Mouse (Mus musculus): ENCODE measurements at regions not wholly inside any gene's neighbourhood (a gene's known extent, or its start where the extent isn't known, plus 50 kb on each side); places are given as distances from the start of the nearest gene placed in this dataset.
"Not testable (repeated sequence)": the region's sequence is repeated elsewhere in the genome, so short reads cannot be mapped to it uniquely, and the experiment has no call there.

DNA sequence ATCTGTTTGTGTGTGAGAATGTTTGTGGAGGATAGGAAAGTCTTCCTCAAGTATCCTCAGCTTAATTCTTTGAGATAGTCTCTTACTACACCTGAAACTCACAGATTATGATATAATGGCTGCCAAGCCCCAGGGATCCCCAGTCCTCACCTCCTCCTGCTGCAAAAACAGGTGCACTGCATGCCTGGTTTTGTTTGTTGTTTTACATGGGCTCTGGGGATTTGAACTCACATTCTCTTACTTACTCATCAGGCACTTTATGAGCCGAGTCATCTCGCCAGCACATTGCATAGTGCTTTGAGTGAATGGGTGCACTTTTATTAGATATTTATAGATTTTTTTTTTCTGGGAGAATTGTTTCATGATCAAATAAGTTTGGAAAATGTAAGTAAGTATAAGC, 56.3 kb downstream of the Mterf1b start:
- H3K9ac ChIP-seq (replicated peaks; ENCODE audit: low read depth, low read length), result no peak overlapping the region
- H3K36me3 ChIP-seq (ENCODE audit: control insufficient read depth, insufficient read depth, low read length), result no peaks in the 10 kb centered on the region
- H3K27me3 ChIP-seq (ENCODE audit: control insufficient read depth, insufficient read depth, low read length), result no peaks in the 10 kb centered on the region
- 88% methylated on average over 2 of the region's 2 CpGs for WGBS
- ATAC-seq (ENCODE audit: low read depth), result no peak
- no peak overlapping the region for H3K4me3 ChIP-seq (ENCODE audit: low read depth, low read length)
- H3K4me1 ChIP-seq (ENCODE audit: control insufficient read depth, insufficient read depth, low read length), result no peaks in the 10 kb centered on the region
- H3K27ac ChIP-seq (ENCODE audit: low read depth, low read length), result no peak overlapping the region
- H3K9me3 ChIP-seq (ENCODE audit: control insufficient read depth, low read length), result no peaks in the 10 kb centered on the region
- H3K4me2 ChIP-seq (ENCODE audit: low read depth, low read length), result no peak overlapping the region

DNA sequence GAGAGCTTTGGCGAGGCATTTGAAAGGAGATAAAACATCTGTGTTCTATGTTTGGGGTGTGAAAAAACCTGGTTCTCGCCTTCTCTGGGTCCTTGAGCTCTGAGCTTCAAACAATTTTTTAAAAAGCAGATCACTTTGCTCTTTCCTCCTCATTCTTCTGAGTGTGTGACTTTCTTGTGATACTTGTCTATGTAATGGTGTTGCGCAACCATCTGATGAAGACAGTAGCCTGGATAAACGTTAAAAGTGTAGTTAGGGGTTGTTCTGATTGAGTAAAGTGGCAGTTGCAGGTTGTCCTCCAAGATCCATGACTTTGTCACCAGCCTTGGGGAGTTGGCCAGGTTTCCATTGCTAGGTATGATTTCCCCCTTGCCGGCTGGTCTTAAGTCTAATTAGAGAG, 62.1 kb downstream of the Mterf1b start:
- H3K27ac ChIP-seq (ENCODE audit: low read depth, low read length); H3K9me3 ChIP-seq (ENCODE audit: control insufficient read depth, low read length); H3K4me3 ChIP-seq (ENCODE audit: low read depth, low read length); H3K9ac ChIP-seq (replicated peaks; ENCODE audit: low read depth, low read length); ATAC-seq (ENCODE audit: low read depth); H3K36me3 ChIP-seq (ENCODE audit: control insufficient read depth, insufficient read depth, low read length); H3K4me1 ChIP-seq (ENCODE audit: control insufficient read depth, insufficient read depth, low read length); H3K27me3 ChIP-seq (ENCODE audit: control insufficient read depth, insufficient read depth, low read length); H3K4me2 ChIP-seq (ENCODE audit: low read depth, low read length): not testable (repeated sequence)
- 93% methylated on average over 5 of the region's 5 CpGs for WGBS

DNA sequence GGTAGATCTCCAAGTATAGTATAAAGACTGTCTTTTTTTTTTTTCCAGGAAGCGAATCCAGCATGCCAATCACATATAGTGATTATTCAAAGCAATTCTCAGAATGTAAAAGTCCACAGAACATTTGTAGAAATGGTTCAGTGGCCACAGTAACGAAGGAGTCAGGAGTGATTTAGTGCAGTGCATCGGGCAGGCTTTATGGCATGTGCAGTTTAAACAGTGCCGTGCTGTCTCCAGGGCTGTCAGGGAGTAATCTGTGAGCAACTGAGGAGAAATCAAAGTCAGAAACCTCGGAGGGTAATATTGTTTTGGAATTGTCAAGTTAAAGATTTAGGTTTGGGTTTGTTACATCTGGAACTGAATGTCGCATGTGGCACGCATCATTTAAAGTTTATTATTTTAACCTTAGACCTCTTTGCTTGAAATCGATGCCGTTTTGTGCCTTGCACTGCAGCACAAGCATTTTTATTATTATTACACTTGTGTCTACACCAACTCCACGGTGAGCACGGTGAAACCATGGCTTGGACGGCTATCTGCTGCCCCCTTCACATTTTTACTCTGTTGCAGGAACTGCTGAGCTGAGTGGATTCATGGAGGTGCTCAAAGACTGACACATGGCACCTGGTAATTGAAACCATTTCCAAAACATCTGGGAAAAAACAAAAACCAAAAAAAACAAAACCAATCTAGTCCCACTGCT, 65.0 kb downstream of the Mterf1b start:
- Histone ChIP-seq H3K9ac (replicated peaks; ENCODE audit: low read depth, low read length) (no peak overlapping the region), H3K27ac (ENCODE audit: low read depth, low read length) (no peak overlapping the region), H3K4me2 (ENCODE audit: low read depth, low read length) (peak overlapping the region; percentile 8; the same call in 1 of the 2 replicates), H3K4me3 (ENCODE audit: low read depth, low read length) (no peak overlapping the region), H3K9me3 (ENCODE audit: control insufficient read depth, low read length) (no peaks in the 10 kb centered on the region), H3K27me3 (ENCODE audit: control insufficient read depth, insufficient read depth, low read length) (no peaks in the 10 kb centered on the region), H3K36me3 (ENCODE audit: control insufficient read depth, insufficient read depth, low read length) (no peaks in the 10 kb centered on the region), H3K4me1 (ENCODE audit: control insufficient read depth, insufficient read depth, low read length) (peaks cover 3% of the 10 kb centered on the region; the same call in 1 of the 2 replicates)
- 25% methylated on average over 12 of the region's 12 CpGs for WGBS
- ATAC-seq (ENCODE audit: low read depth), result peak; percentile 86

DNA sequence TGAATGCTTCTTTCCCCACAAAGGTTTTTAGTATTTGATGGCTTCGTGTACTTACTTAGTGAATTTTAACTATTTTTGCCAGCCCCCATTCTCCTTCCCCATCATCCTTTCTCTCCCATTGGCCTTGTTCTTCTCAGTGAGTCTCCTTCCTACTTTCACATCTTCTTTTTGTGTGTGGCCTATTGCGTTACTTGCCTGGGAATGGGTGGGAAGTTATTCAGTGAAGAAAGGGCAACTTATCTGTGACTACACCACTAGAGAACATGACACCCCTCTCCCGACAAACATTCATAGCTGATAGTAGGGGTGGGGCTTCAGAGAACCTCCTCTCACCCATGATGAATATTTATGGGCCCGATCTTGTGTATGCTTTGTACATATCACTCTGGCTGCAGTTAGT, 67.1 kb downstream of the Mterf1b start:
- no peak for ATAC-seq (ENCODE audit: low read depth)
- Histone ChIP-seq H3K4me1 (ENCODE audit: control insufficient read depth, insufficient read depth, low read length) (peaks cover 3% of the 10 kb centered on the region; the same call in 1 of the 2 replicates), H3K27ac (ENCODE audit: low read depth, low read length) (no peak overlapping the region), H3K4me2 (ENCODE audit: low read depth, low read length) (no peak overlapping the region), H3K36me3 (ENCODE audit: control insufficient read depth, insufficient read depth, low read length) (no peaks in the 10 kb centered on the region), H3K9me3 (ENCODE audit: control insufficient read depth, low read length) (no peaks in the 10 kb centered on the region), H3K9ac (replicated peaks; ENCODE audit: low read depth, low read length) (no peak overlapping the region), H3K4me3 (ENCODE audit: low read depth, low read length) (no peak overlapping the region), H3K27me3 (ENCODE audit: control insufficient read depth, insufficient read depth, low read length) (no peaks in the 10 kb centered on the region)
- WGBS, result 93% methylated on average over 4 of the region's 4 CpGs

DNA sequence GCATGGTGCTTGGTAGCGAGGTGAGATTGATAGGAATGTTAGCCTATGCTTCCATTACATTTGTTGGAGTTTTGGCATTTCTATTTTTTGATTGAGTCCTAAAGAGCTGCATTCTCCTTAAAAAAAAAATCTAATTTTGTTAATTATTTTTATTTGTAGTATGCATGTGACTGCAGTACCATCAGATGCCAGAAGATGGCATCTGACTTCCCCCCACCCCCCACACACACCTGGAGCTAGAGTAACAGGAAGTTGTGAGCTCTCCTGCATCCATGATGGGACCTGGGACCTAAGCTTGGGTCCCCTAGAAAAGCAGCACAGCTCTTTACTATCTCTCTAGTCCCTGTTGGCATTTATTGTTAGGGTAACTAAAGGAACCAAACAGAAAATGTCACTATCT, 70.5 kb downstream of the Mterf1b start:
- no peak overlapping the region for H3K4me3 ChIP-seq (ENCODE audit: low read depth, low read length)
- H3K4me1 ChIP-seq (ENCODE audit: control insufficient read depth, insufficient read depth, low read length), result no peaks in the 10 kb centered on the region
- H3K36me3 ChIP-seq (ENCODE audit: control insufficient read depth, insufficient read depth, low read length), result no peaks in the 10 kb centered on the region
- H3K27me3 ChIP-seq (ENCODE audit: control insufficient read depth, insufficient read depth, low read length), result no peaks in the 10 kb centered on the region
- H3K9me3 ChIP-seq (ENCODE audit: control insufficient read depth, low read length), result no peaks in the 10 kb centered on the region
- ATAC-seq (ENCODE audit: low read depth), result no peak
- no peak overlapping the region for H3K27ac ChIP-seq (ENCODE audit: low read depth, low read length)
- H3K4me2 ChIP-seq (ENCODE audit: low read depth, low read length), result no peak overlapping the region
- H3K9ac ChIP-seq (replicated peaks; ENCODE audit: low read depth, low read length), result no peak overlapping the region
- WGBS, result 92% methylated on average over 1 of the region's 1 CpGs

DNA sequence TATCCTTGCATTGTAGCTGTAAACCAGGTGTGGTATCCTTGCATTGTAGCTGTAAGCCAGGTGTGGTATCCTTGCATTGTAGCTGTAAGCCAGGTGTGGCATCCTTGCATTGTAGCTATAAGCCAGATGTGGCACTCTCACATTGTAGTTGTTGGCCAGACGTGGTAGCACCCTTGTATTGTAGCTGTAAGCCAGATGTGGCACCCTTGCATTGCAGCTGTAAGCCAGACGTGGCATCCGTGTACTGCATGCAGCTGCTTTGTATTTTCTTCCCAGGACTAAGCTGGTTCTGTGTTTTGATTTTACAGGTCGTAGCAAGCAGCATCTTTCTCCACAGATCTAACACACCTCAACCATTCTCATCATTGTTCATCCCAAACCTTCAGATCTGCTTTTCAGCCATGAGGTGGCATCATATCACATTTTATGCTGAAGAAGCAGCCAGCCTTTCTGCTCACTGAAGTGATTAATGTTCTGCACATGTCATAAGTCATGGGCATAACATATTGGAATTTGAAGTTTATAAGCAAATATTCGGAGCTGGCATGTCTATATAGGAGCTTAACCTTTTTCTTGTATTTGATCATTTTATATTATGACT, 71.5 kb downstream of the Mterf1b start:
- no peak overlapping the region for H3K4me2 ChIP-seq (ENCODE audit: low read depth, low read length)
- H3K4me3 ChIP-seq (ENCODE audit: low read depth, low read length), result no peak overlapping the region
- no peaks in the 10 kb centered on the region for H3K4me1 ChIP-seq (ENCODE audit: control insufficient read depth, insufficient read depth, low read length)
- peak; percentile 71 for ATAC-seq (ENCODE audit: low read depth)
- H3K27ac ChIP-seq (ENCODE audit: low read depth, low read length), result no peak overlapping the region
- no peaks in the 10 kb centered on the region for H3K36me3 ChIP-seq (ENCODE audit: control insufficient read depth, insufficient read depth, low read length)
- H3K27me3 ChIP-seq (ENCODE audit: control insufficient read depth, insufficient read depth, low read length), result no peaks in the 10 kb centered on the region
- H3K9ac ChIP-seq (replicated peaks; ENCODE audit: low read depth, low read length), result no peak overlapping the region
- WGBS, result 68% methylated on average over 5 of the region's 5 CpGs
- no peaks in the 10 kb centered on the region for H3K9me3 ChIP-seq (ENCODE audit: control insufficient read depth, low read length)

DNA sequence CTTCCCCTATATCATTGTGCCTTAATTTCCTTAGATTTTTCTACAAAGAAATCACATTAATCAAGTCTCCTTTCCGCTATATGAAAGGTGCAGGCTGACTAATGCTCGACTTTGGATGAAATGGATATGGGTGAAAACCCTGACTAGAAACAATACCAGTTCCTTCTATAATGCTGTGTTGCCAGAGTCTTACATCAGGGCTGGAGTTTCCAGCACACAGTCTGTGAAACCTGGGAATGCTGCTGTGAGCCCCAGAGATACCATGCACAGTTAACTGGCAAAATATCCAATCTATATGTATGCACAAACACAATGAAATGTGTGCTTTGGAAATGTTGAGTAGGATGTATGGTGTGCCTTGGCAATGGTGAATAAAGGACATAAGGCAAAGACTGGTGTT, 75.5 kb downstream of the Mterf1b start:
- Histone ChIP-seq H3K27ac (ENCODE audit: low read depth, low read length) (no peak overlapping the region), H3K27me3 (ENCODE audit: control insufficient read depth, insufficient read depth, low read length) (no peaks in the 10 kb centered on the region), H3K4me1 (ENCODE audit: control insufficient read depth, insufficient read depth, low read length) (no peaks in the 10 kb centered on the region), H3K36me3 (ENCODE audit: control insufficient read depth, insufficient read depth, low read length) (no peaks in the 10 kb centered on the region), H3K9me3 (ENCODE audit: control insufficient read depth, low read length) (no peaks in the 10 kb centered on the region), H3K4me3 (ENCODE audit: low read depth, low read length) (no peak overlapping the region), H3K4me2 (ENCODE audit: low read depth, low read length) (no peak overlapping the region), H3K9ac (replicated peaks; ENCODE audit: low read depth, low read length) (no peak overlapping the region)
- 78% methylated on average over 2 of the region's 2 CpGs for WGBS
- no peak for ATAC-seq (ENCODE audit: low read depth)

DNA sequence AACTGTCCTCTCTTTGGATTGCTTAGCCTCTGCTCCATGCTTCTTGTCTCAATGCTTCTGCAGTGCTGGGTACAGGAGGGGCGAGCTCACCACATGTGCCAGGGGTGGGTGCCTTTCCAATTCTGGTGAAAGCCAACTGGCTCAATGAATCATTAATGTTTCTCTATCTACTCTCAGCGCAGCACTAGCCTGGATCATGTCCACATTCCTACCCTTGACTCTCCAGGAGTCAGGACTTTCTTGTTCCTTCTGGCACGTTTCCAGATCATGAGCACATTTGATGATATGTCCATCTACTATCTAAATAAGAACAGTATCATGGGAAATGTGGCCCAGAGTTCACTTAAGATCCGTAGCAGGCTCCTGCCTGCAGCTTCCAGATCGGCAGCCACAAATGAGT, 80.8 kb downstream of the Mterf1b start:
- Histone ChIP-seq H3K4me3 (ENCODE audit: low read depth, low read length) (no peak overlapping the region), H3K4me2 (ENCODE audit: low read depth, low read length) (no peak overlapping the region), H3K9me3 (ENCODE audit: control insufficient read depth, low read length) (no peaks in the 10 kb centered on the region), H3K27me3 (ENCODE audit: control insufficient read depth, insufficient read depth, low read length) (no peaks in the 10 kb centered on the region), H3K4me1 (ENCODE audit: control insufficient read depth, insufficient read depth, low read length) (no peaks in the 10 kb centered on the region), H3K9ac (replicated peaks; ENCODE audit: low read depth, low read length) (no peak overlapping the region), H3K27ac (ENCODE audit: low read depth, low read length) (no peak overlapping the region), H3K36me3 (ENCODE audit: control insufficient read depth, insufficient read depth, low read length) (no peaks in the 10 kb centered on the region)
- WGBS, result 71% methylated on average over 5 of the region's 5 CpGs
- no peak for ATAC-seq (ENCODE audit: low read depth)

DNA sequence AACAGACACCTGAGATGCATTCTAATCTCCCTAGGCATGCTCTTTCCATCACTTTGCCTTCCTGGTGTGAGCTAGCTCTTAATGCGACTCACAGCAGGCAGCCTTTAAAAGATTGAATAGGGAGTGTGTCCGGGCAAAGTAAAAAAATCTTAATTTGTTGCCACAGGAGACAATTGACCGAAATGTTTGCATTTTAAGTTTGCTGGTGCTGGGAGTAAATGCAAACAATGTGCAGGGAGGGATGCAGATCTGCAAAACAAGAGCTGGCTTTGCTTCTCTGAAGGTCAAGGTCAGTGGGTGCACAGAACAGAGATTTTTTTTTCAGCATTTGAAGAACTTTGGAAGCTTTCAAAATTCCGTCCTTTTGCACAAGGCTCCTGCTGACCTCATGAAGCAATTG, 111.4 kb downstream of the Mterf1b start:
- Histone ChIP-seq H3K36me3 (ENCODE audit: control insufficient read depth, insufficient read depth, low read length) (no peaks in the 10 kb centered on the region), H3K4me2 (ENCODE audit: low read depth, low read length) (no peak overlapping the region), H3K27me3 (ENCODE audit: control insufficient read depth, insufficient read depth, low read length) (no peaks in the 10 kb centered on the region), H3K4me3 (ENCODE audit: low read depth, low read length) (no peak overlapping the region), H3K4me1 (ENCODE audit: control insufficient read depth, insufficient read depth, low read length) (no peaks in the 10 kb centered on the region), H3K9me3 (ENCODE audit: control insufficient read depth, low read length) (no peaks in the 10 kb centered on the region), H3K27ac (ENCODE audit: low read depth, low read length) (no peak overlapping the region), H3K9ac (replicated peaks; ENCODE audit: low read depth, low read length) (no peak overlapping the region)
- WGBS, result 5% methylated on average over 4 of the region's 4 CpGs
- ATAC-seq (ENCODE audit: low read depth), result no peak
